Mouse (Mus musculus) lung, postnatal 0 days (tissue): Measurements from ENCODE around the gene Idh3a.

Experiments used
- CTCF ChIP-seq: IDR thresholded peaks from 2 replicates; pipeline ENCODE4 v1.5.1; 2016; ENCODE audit warnings: antibody characterized with exemption, mild to moderate bottlenecking
- EP300 ChIP-seq: IDR thresholded peaks from 2 replicates; pipeline ENCODE4 v1.6.1; 2016; ENCODE audit warnings: antibody characterized with exemption, mild to moderate bottlenecking, control low read depth

GRCm38 (mm10) chr9:54560831-54561601 is 25.1 kb upstream of the Idh3a start:
- TF ChIP-seq CTCF (no peak), EP300 (no peak)
